Mouse (Mus musculus): ENCODE measurements around the gene E130308A19Rik.
A peak's percentile ranks its signal among the peaks of the same experiment; 100 is the strongest.

Gene E130308A19Rik

DNA sequence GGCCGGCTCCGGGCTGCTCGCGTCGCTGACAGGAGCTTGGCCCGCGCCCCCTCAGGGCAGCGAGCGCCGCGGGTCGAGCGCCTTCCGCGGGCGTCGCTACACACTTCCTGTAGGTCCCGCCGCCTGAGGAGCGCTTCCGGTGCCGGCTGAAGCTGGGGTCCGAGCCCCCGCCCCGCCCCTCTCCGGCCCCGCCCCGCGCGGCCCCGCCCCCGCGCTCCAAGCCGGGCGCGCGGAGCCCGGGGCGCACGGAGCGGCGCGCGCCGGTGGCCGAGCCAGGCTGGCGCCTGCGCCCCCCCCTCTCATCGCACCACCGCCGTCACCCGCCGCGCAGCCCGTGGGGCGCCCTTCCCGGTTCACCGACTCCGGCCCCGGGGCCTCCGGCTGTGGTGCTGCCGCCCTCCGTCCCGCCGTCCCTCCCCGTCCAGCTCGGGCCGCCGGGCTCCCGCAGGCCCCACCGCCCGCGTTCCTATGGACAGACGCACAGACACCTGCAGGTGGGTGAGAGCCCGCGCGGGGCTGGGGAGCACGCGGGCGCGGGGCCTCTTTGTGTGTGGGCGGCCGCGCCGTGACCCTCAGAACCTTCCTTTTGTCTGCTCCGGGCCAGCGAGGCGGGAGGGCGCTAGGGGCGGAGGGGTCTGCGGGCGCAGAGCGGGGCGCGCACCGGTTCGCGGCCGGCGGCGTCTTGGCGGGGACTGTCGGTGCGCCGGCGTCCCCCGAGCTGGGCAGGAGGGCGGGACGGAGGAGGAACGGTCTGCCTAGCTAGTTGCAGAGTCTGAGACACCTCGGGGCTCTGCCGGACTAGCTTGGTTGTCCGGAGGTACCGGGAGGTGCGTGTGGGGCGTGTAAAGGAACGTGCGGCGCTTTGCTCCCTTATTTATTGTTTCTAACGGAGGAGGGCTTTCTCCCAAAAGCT, at the start of gene E130308A19Rik:
Gene E130308A19Rik (plus strand): TSS at position 214 of the 913 bp plus-strand sequence.
- peak; percentile 84 for ATAC-seq (ENCODE audit: insufficient number of reproducible peaks, low FRiP score, low TSS enrichment)

DNA sequence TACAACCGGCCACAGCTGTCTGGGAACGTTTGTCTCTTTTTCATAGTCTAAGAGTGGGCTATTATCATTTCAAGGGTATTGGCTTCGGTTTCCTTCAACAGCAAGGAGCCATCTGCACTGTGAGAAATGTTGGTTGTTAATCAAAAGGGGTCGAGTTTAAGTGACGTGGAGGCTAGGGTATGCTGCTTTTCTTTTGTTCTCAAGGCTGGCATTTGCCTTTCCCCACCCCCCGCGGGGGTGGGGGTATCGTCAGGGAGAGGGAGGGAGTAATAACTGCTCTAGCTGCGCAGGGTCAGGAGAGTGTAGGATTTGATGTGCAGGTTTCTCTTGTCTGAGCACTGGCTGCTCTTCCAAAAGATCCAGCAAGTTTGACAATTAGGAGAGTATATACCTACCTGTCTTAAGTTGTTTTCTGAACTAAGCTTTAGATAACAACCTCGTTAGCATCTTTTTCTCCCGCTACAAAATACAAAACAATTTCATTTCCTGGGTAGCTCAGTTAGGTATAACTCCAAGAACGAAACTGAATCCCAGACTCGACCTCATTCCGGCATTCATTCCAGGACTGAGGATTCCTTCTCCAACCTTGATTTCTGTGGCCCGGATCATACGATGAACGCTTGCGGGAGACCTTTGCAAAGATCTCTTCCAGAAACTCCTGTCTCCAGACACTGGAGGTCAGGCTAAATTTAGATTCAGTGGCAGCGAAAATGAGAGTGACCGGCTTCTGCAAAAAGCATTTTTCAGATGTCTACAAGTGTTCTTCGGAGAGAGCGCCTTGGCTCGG, 45.3 kb upstream of the E130308A19Rik start:
- ATAC-seq (ENCODE audit: insufficient number of reproducible peaks, low FRiP score, low TSS enrichment), result peak; percentile 29; the same call in 1 of the 2 replicates

DNA sequence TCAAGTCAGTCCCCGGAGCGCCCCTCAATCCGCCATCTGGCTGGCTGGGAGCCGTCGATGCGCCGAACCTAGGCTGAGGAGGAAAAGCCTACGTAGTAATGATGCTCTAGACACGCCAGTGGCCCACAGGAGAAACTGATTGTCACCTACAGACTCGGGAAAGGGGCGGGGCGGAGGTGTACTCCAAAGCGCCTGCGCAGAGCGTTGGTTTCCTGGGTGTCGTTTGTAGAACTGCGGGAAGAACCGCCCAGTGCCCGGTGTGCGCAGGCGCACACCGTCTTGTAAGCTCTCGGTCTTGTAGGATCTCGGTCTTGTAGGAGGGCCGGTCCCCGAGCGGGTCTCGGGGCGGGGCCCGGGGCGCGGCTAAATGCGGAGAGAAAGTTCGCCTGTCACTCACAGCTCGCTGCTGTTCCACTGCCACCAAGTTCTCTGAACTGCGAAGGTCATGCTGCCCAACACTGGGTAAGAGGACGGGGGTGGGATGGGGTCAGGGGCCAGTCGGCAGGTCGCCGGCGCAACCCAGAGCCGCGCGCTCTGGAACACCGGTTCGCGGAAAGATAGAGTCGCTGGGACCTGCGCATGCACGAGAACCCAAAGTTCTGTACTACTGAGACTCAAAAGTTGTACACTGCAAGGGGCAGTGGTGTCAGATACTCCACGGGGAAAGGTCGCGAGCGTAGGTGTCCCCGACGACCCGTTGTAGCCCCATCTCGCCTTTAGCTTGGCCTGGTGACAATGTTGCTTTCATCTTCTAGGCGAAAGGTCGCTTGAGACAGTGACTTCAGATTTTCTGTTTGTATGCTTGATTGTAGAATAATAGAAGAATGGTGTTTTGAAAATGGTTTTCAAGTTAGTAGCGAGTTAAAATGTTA, 44.5 kb upstream of the E130308A19Rik start, which contains the start of gene Hsdl2:
Gene Hsdl2 (plus strand): TSS at position 250 of the 872 bp plus-strand sequence.
- ATAC-seq (ENCODE audit: insufficient number of reproducible peaks, low FRiP score, low TSS enrichment), result peak; percentile 96

- ATAC-seq (ENCODE audit: insufficient number of reproducible peaks, low FRiP score, low TSS enrichment), result no peak
These were observed 43.8 kb upstream of the E130308A19Rik start for GRCm38 (mm10) chr4:59582186-59582585.

DNA sequence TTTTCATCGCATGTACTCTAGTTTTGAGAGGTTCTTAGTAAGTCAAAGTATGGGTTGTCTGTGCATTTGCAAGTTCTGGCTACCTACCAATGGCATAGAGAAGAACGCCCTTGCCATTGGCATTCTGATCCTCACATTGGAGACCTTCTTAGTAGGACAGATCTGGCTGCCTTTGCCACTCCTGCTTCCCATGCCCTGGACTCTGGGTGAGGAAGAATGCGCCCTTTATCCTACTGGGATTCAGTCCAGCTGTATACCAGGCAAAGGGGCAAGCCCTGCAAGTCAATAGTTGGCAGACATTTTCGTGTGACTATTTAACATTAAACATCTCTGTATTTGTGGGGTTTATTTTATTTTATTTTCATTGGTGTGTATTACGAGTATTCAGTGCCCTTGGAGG, 40.9 kb upstream of the E130308A19Rik start:
- ATAC-seq (ENCODE audit: insufficient number of reproducible peaks, low FRiP score, low TSS enrichment), result no peak

- no peak for ATAC-seq (ENCODE audit: insufficient number of reproducible peaks, low FRiP score, low TSS enrichment)
These were observed 38.7 kb upstream of the E130308A19Rik start for GRCm38 (mm10) chr4:59587215-59587871.

GRCm38 (mm10) chr4:59587872-59588226, 38.2 kb upstream of the E130308A19Rik start:
- no peak for ATAC-seq (ENCODE audit: insufficient number of reproducible peaks, low FRiP score, low TSS enrichment)

DNA sequence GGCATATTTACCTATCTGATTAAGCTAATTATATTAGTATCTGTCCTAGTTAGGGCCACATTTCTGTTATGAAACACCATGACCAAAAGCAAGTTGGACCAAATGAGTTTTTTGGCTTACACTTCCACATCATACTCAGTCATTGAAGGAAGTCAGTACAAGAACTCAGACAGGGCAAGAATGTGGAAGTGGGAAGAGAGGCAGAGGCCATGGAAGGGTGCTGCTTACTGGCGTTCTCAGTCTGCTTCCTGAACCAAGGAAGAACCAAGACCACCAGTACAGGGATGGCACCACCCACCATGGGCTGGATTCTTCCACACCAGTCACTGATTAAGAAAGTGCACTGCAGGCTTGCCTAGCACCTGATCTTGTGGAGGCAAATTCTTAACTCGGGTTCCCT, 31.4 kb upstream of the E130308A19Rik start:
- ATAC-seq (ENCODE audit: insufficient number of reproducible peaks, low FRiP score, low TSS enrichment), result no peak

DNA sequence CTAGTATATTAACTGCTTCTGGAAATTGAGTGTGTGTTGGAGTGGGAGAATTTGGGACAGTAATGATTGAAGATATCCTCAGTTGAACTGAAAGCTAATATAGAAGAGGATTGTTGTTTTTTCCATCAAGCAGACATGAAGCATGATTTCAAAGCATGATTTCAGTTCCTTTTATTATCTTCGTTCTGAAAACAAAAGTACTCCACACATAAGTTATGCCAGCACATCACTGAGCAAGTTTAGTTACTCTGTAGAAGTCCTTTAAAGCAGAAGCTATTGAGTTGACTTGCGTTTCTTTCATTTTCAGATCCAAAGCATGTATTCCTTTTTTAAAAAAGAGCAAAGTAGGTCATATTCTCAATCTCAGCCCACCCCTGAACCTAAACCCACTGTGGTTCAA, 29.5 kb upstream of the E130308A19Rik start:
- no peak for ATAC-seq (ENCODE audit: insufficient number of reproducible peaks, low FRiP score, low TSS enrichment)

DNA sequence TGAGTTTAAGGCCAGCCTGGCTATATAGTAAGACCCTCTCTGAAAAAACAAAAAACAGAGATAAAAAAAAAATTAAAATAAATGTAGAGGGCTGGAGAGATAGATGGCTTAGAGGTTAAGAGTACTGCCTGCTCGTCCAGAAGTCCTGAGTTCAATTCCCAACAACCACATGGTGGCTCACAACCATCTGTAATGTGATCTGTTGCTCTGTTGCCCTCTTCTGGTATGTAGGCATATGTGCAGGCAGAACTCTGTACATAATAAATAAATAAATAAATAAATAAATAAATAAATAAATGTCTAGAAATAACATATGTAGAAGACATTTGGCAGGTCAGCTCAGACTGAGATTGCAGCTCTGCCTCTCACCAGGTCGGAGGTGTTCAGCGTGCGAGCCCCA, 23.3 kb upstream of the E130308A19Rik start:
- no peak for ATAC-seq (ENCODE audit: insufficient number of reproducible peaks, low FRiP score, low TSS enrichment)

DNA sequence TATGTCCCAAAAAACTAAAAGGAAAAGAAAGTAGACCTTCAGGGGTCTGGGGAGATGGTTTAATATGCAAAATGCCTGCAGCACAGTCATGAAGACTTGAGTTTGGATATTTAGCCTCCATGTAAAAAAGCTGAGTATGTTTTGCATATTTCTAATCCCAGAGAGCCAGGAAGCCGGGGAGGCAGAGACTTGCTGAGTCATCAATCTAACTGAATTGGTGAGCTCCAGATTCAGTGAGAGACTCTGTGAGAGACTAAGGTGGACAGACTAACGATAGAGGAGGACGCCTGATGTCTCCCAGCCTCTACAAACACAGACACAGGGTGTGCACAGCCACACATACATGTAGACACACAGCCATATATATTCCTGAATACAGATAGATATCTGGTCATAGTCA, 21.1 kb upstream of the E130308A19Rik start:
- ATAC-seq (ENCODE audit: insufficient number of reproducible peaks, low FRiP score, low TSS enrichment), result no peak

DNA sequence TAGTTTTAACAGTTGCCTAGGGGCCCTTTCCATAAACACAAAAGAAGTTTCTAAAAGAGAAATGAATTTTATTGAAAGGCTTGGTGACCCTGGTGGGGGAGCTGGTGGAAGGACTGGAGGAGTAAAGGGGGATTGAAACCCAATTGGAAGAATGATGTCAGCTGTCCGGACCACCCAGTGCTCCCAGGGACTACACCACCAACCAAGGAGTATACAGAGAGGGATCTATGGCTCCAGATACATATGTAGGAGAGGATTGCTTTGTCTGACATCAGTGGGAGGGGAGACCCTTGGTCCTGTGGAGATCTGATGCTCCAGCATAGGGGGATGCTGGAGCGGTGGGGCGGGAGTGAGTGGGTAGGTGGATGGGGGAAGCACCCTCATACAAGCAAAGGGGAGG, 20.5 kb upstream of the E130308A19Rik start:
- ATAC-seq (ENCODE audit: insufficient number of reproducible peaks, low FRiP score, low TSS enrichment), result no peak

DNA sequence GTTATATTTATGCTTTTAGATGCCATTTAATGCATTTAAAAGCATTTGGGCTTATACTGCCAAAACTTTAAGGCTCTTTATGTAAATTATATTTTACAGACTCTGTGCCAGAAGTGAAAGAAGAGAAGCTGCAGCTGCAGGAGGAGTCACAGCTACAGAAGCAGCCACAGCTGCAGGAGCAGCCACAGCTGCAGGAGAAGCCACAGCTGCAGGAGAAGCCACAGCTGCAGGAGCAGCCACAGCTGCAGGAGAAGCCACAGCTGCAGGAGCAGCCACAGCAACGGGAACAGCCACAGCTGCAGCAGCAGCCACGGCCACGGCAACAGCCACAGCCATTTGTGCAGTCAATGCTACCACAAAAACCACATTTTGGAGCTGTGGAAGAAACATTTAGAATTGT, 15.6 kb upstream of the E130308A19Rik start:
- ATAC-seq (ENCODE audit: insufficient number of reproducible peaks, low FRiP score, low TSS enrichment), result no peak

- ATAC-seq (ENCODE audit: insufficient number of reproducible peaks, low FRiP score, low TSS enrichment), result peak; percentile 61; the same call in 1 of the 2 replicates
These were observed 11.0 kb upstream of the E130308A19Rik start for GRCm38 (mm10) chr4:59614986-59615385.

GRCm38 (mm10) chr4:59619611-59620245, 6.3 kb upstream of the E130308A19Rik start:
- no peak for ATAC-seq (ENCODE audit: insufficient number of reproducible peaks, low FRiP score, low TSS enrichment)

DNA sequence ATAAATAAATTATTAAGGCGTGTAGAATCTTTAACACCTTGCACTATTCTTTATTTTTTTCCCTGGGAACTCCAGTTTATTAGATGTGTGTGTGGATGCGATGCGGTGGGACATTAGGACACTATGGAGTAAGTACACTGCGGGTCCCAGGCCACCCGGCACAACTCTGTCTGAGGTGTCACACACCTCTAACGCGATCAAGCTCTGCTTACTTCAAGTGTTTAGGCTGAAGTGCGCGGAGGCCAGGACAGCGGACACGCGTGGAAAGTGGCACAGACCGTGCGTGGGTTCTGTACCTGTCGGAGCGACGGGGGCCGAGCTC, 374 bp upstream of the E130308A19Rik start:
- ATAC-seq (ENCODE audit: insufficient number of reproducible peaks, low FRiP score, low TSS enrichment), result peak; percentile 64

DNA sequence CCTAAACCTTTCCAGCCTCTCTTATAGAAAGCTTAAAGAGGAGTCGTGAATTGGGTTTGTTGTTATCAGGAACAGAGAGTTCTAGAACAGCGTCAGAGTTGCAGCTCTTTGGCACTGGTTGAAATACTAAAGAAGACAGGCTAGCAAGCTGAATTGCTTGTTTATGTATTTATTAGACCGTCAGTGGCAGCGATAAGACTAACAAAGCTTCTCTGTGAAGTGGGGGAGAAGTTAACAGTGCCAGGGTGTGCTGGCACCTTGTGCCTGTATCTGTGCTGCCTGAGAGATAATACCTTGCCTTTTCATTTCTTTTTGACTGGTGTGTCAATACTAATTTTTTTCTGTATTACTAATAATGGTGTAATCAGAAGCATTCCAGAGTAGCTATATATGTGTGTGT, 2.2 kb downstream of the E130308A19Rik start:
- ATAC-seq (ENCODE audit: insufficient number of reproducible peaks, low FRiP score, low TSS enrichment), result no peak

DNA sequence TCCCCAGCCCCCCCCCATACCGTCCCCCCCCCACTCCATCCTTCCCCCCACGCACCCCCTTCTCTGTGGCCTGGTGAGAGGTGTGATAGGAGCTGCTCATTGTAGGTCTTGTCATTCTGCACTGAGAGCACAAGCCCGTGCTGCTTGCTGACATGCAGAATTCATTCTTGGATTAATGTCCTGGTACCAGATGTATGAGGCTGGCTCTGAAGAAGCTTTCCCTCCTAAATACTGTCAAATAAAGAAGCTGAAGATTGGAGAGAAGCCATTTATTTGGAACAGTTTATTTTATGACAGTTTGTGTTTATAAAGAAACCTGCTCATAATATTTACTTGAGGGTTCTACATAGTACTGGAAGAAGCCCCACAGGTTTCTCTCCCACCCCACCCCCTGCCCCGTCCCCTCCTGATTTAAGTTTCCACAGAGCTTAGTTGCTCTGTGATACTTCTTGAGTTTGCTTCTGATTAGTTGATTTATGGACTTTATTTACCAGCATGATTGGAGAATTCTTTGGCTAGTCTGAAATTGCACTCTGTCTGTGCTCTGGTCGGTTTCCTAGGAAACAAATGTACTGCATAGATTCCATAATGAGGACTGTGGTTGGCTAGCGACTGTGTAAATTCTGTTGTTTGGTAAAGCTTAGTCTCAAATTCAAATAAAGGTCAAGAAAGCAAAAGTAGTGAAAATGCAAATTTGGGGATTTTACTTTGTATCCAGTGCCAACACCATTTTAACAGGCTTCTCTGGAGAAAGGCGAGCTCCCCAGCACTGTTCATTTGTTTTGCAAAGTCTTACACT, 3.3 kb downstream of the E130308A19Rik start:
- no peak for ATAC-seq (ENCODE audit: insufficient number of reproducible peaks, low FRiP score, low TSS enrichment)

DNA sequence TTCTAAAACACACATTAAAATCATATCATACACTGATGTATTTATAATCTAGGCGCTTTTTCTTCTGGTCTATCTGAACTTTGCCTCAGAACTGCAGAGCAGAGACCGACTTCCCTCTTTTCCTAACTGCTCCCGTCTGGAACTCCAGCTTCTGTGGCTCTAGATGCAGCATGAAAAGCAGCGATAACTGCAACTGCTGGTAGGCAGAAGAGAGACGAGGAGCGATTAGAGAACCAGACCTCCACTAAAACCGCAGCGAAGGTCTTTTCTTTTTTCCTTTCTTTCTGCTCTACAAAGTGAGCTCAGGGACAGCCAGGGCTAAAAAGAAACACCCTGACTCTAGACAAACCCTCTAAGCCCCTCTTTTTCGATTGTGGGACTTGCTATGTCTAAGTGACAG, 4.1 kb downstream of the E130308A19Rik start:
- no peak for ATAC-seq (ENCODE audit: insufficient number of reproducible peaks, low FRiP score, low TSS enrichment)

Measured in cerebellum, adult (tissue).